ENCODE assay signal across 7 mouse cellular contexts in the genomic region with DNA sequence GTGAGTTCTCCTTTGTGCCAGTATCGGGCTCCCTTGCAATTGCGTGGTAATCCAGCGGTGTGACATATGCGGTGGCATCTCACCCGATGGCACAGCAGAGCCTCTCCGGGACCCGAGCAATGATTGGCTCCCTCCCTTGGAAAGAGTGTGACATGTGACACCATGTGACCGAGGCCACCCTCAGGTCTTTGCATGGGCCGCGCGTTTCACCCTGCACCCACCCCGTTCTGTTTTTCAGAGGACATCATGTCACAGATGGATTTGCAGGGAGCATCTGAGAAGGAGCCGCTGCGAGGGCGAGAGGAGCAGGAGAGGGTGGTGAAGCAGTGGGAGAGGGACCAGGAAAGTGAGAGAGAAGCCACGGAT. TPM values are rescaled to one million over a fixed set of nuclear protein-coding genes. Genes with fewer than 3 reads are reported as not detected.
DNase-seq lines count a peak whose midpoint lies in the region; ATAC-seq lines count a peak whose summit lies in the region.

No protein-coding gene starts in this region.

- WGBS in embryonic facial prominence, embryonic 13.5 days: 9% methylated on average over 16 of the region's 16 CpGs
- 7% methylated on average over 16 of the region's 16 CpGs for WGBS in heart, embryonic 14.5 days
- WGBS in limb, embryonic 13.5 days: 6% methylated on average over 16 of the region's 16 CpGs
- WGBS in neural tube, embryonic 15.5 days: 10% methylated on average over 16 of the region's 16 CpGs

- peak overlapping the region; percentile 51; the same call in 1 of the 2 replicates for H3K9ac ChIP-seq in embryonic facial prominence, embryonic 13.5 days
- H3K9ac ChIP-seq in heart, embryonic 14.5 days (ENCODE audit: low read length): peak overlapping the region; percentile 57
- 0 out of 2 replicates have a peak overlapping the region, but pooled peaks have one; percentile 43 for H3K9ac ChIP-seq in limb, embryonic 13.5 days
- H3K9ac ChIP-seq in neural tube, embryonic 15.5 days (replicated peaks): peak overlapping the region; percentile 11

- H3K27me3 ChIP-seq in embryonic facial prominence, embryonic 13.5 days: peaks cover 14% of the 10 kb centered on the region
- no peaks in the 10 kb centered on the region for H3K27me3 ChIP-seq in heart, embryonic 14.5 days (ENCODE audit: control insufficient read depth, insufficient read depth, low read length)
- peaks cover 17% of the 10 kb centered on the region for H3K27me3 ChIP-seq in limb, embryonic 13.5 days
- no peaks in the 10 kb centered on the region for H3K27me3 ChIP-seq in neural tube, embryonic 15.5 days (replicated peaks)

- H3K27ac ChIP-seq in embryonic facial prominence, embryonic 13.5 days: no peak overlapping the region
- H3K27ac ChIP-seq in heart, embryonic 14.5 days (replicated peaks in 1 of 2; ENCODE audit: control insufficient read depth in 1 of 2, insufficient read depth in 1 of 2, low read depth in 2 of 2, low read length in 2 of 2): no peak overlapping the region
- no peak overlapping the region for H3K27ac ChIP-seq in limb, embryonic 13.5 days
- H3K27ac ChIP-seq in neural tube, embryonic 15.5 days (replicated peaks): no peak overlapping the region

- H3K9me3 ChIP-seq in embryonic facial prominence, embryonic 13.5 days: no peaks in the 10 kb centered on the region
- H3K9me3 ChIP-seq in heart, embryonic 14.5 days (ENCODE audit: control insufficient read depth, low read length): no peaks in the 10 kb centered on the region
- H3K9me3 ChIP-seq in limb, embryonic 13.5 days: no peaks in the 10 kb centered on the region
- no peaks in the 10 kb centered on the region for H3K9me3 ChIP-seq in neural tube, embryonic 15.5 days (replicated peaks)

- peak; percentile 73 for DNase-seq in right cerebral cortex, adult 18-20 months
- no peak for DNase-seq in right cerebral cortex, postnatal 14 days
- no peak for DNase-seq in ovary, adult 18-20 months (ENCODE audit: low spot score)

- ATAC-seq in embryonic facial prominence, embryonic 13.5 days (ENCODE audit: insufficient number of reproducible peaks, insufficient read depth, low FRiP score, low TSS enrichment, low read depth): no peak
- ATAC-seq in heart, embryonic 14.5 days (ENCODE audit: insufficient number of reproducible peaks, insufficient read depth, low FRiP score, low read depth): no peak
- ATAC-seq in limb, embryonic 13.5 days (ENCODE audit: low FRiP score, low read depth): no peak
- peak; percentile 25; the same call in 1 of the 2 replicates for ATAC-seq in neural tube, embryonic 15.5 days (ENCODE audit: low FRiP score)

- peak overlapping the region; percentile 50 for H3K4me2 ChIP-seq in embryonic facial prominence, embryonic 13.5 days
- peak overlapping the region; percentile 67 for H3K4me2 ChIP-seq in heart, embryonic 14.5 days (ENCODE audit: low read length)
- peak overlapping the region; percentile 54 for H3K4me2 ChIP-seq in limb, embryonic 13.5 days (replicated peaks)
- H3K4me2 ChIP-seq in neural tube, embryonic 15.5 days: peak overlapping the region; percentile 56

- H3K36me3 ChIP-seq in embryonic facial prominence, embryonic 13.5 days: 0 out of 2 replicates have a peak, but pooled peaks cover 1% of the 10 kb centered on the region
- no peaks in the 10 kb centered on the region for H3K36me3 ChIP-seq in heart, embryonic 14.5 days (ENCODE audit: control insufficient read depth, insufficient read depth, low read length)
- no peaks in the 10 kb centered on the region; the same call in 1 of the 2 replicates for H3K36me3 ChIP-seq in limb, embryonic 13.5 days
- H3K36me3 ChIP-seq in neural tube, embryonic 15.5 days: no peaks in the 10 kb centered on the region

- peaks cover 21% of the 10 kb centered on the region for H3K4me1 ChIP-seq in embryonic facial prominence, embryonic 13.5 days
- H3K4me1 ChIP-seq in heart, embryonic 14.5 days (ENCODE audit: control insufficient read depth in 2 of 2, insufficient read depth in 2 of 2, low read length in 2 of 2): peaks cover 13 to 16% of the 10 kb centered on the region in 2 experiments
- peaks cover 19% of the 10 kb centered on the region for H3K4me1 ChIP-seq in limb, embryonic 13.5 days
- H3K4me1 ChIP-seq in neural tube, embryonic 15.5 days: peaks cover 32% of the 10 kb centered on the region

- H3K4me3 ChIP-seq in embryonic facial prominence, embryonic 13.5 days: peak overlapping the region; percentile 8; the same call in 1 of the 2 replicates
- H3K4me3 ChIP-seq in heart, embryonic 14.5 days (ENCODE audit: control insufficient read depth in 1 of 2, insufficient read depth in 1 of 2, low read depth in 1 of 2, low read length in 2 of 2): peak overlapping the region; percentile 4 to 26
- peak overlapping the region; percentile 14 for H3K4me3 ChIP-seq in limb, embryonic 13.5 days
- H3K4me3 ChIP-seq in neural tube, embryonic 15.5 days (replicated peaks): peak overlapping the region; percentile 21

RNA-seq across cellular contexts. Expression of a gene that starts 3.5 kb away (rescaled TPM):
- polyA plus RNA-seq in embryonic facial prominence, embryonic 13.5 days (2015; fragmentation: Nextera tagmentation; extraction: Ambion mirVana): 28.0 and 31.4 TPM in 2 replicates
- polyA plus RNA-seq in heart, embryonic 14.5 days (2014; fragmentation: Nextera tagmentation; extraction: Ambion mirVana): 19.2 and 20.8 TPM in 2 replicates
- polyA plus RNA-seq in limb, embryonic 13.5 days (2015; fragmentation: Nextera tagmentation; extraction: Ambion mirVana): 31.7 and 33.2 TPM in 2 replicates
- 62.0 and 74.6 TPM in 2 replicates for polyA plus RNA-seq in neural tube, embryonic 15.5 days (2015; fragmentation: Nextera tagmentation; extraction: Ambion mirVana)

RNA-seq across cellular contexts. Expression of a gene that starts 25.8 kb away (rescaled TPM):
- 0.66 and 0.80 TPM in 2 replicates for polyA plus RNA-seq in embryonic facial prominence, embryonic 13.5 days (2015; fragmentation: Nextera tagmentation; extraction: Ambion mirVana)
- polyA plus RNA-seq in heart, embryonic 14.5 days (2014; fragmentation: Nextera tagmentation; extraction: Ambion mirVana): 0.13 and 1.0 TPM in 2 replicates
- polyA plus RNA-seq in limb, embryonic 13.5 days (2015; fragmentation: Nextera tagmentation; extraction: Ambion mirVana): 0.61 and 0.69 TPM in 2 replicates
- 1.2 and 2.1 TPM in 2 replicates for polyA plus RNA-seq in neural tube, embryonic 15.5 days (2015; fragmentation: Nextera tagmentation; extraction: Ambion mirVana)

RNA-seq across cellular contexts. Expression of a gene that starts 43.4 kb away (rescaled TPM):
- polyA plus RNA-seq in embryonic facial prominence, embryonic 13.5 days (2015; fragmentation: Nextera tagmentation; extraction: Ambion mirVana): 138 and 141 TPM in 2 replicates
- polyA plus RNA-seq in heart, embryonic 14.5 days (2014; fragmentation: Nextera tagmentation; extraction: Ambion mirVana): 51.6 and 54.0 TPM in 2 replicates
- 139 and 160 TPM in 2 replicates for polyA plus RNA-seq in limb, embryonic 13.5 days (2015; fragmentation: Nextera tagmentation; extraction: Ambion mirVana)
- 213 and 218 TPM in 2 replicates for polyA plus RNA-seq in neural tube, embryonic 15.5 days (2015; fragmentation: Nextera tagmentation; extraction: Ambion mirVana)

RNA-seq across cellular contexts. Expression of a gene that starts 47.9 kb away (rescaled TPM):
- polyA plus RNA-seq in embryonic facial prominence, embryonic 13.5 days (2015; fragmentation: Nextera tagmentation; extraction: Ambion mirVana): 78.9 and 79.0 TPM in 2 replicates
- polyA plus RNA-seq in heart, embryonic 14.5 days (2014; fragmentation: Nextera tagmentation; extraction: Ambion mirVana): 76.6 and 81.1 TPM in 2 replicates
- polyA plus RNA-seq in limb, embryonic 13.5 days (2015; fragmentation: Nextera tagmentation; extraction: Ambion mirVana): 81.6 and 84.1 TPM in 2 replicates
- 90.1 and 96.3 TPM in 2 replicates for polyA plus RNA-seq in neural tube, embryonic 15.5 days (2015; fragmentation: Nextera tagmentation; extraction: Ambion mirVana)

RNA-seq across cellular contexts. Expression of a gene that starts 48.8 kb away (rescaled TPM):
- polyA plus RNA-seq in embryonic facial prominence, embryonic 13.5 days (2015; fragmentation: Nextera tagmentation; extraction: Ambion mirVana): 277 and 293 TPM in 2 replicates
- polyA plus RNA-seq in heart, embryonic 14.5 days (2014; fragmentation: Nextera tagmentation; extraction: Ambion mirVana): 66.4 and 69.6 TPM in 2 replicates
- polyA plus RNA-seq in limb, embryonic 13.5 days (2015; fragmentation: Nextera tagmentation; extraction: Ambion mirVana): 280 and 283 TPM in 2 replicates
- polyA plus RNA-seq in neural tube, embryonic 15.5 days (2015; fragmentation: Nextera tagmentation; extraction: Ambion mirVana): 287 and 298 TPM in 2 replicates
